Mouse (Mus musculus) CD4-positive helper T cell, adult 2 months (primary cell): ENCODE measurements around the gene Timp2.

Experiments
- DNase-seq: peaks from one replicate; pipeline ENCODE4 v3.0.0-alpha.2; 2012; ENCODE audit warnings: low read depth, missing footprints, low spot score

Timp2 gene

GRCm38 (mm10) chr11:118369657-118370056 is 14.1 kb upstream of the Timp2 start:
- DNase-seq: no peak

GRCm38 (mm10) chr11:118369251-118369650 is 13.7 kb upstream of the Timp2 start:
- no peak for DNase-seq

- DNase-seq: peak; percentile 59
These were observed 12.8 kb upstream of the Timp2 start for GRCm38 (mm10) chr11:118368330-118368729.

GRCm38 (mm10) chr11:118366559-118366958 is 11.0 kb upstream of the Timp2 start:
- no peak for DNase-seq

GRCm38 (mm10) chr11:118366108-118366507 is 10.6 kb upstream of the Timp2 start:
- no peak for DNase-seq

GRCm38 (mm10) chr11:118365171-118365570 is 9.6 kb upstream of the Timp2 start:
- DNase-seq: no peak

GRCm38 (mm10) chr11:118364021-118364420 is 8.5 kb upstream of the Timp2 start:
- no peak for DNase-seq

- DNase-seq: peak; percentile 61
These were observed 7.5 kb upstream of the Timp2 start for GRCm38 (mm10) chr11:118362971-118363518.

GRCm38 (mm10) chr11:118362501-118362900 is 7.0 kb upstream of the Timp2 start:
- no peak for DNase-seq

- DNase-seq: peak; percentile 66
These were observed 5.4 kb upstream of the Timp2 start for GRCm38 (mm10) chr11:118360907-118361341.

- no peak for DNase-seq
These were observed 5.0 kb upstream of the Timp2 start for GRCm38 (mm10) chr11:118360491-118360890.

GRCm38 (mm10) chr11:118355205-118355604 is 335 bp downstream of the Timp2 start:
- DNase-seq: peak; percentile 88

- no peak for DNase-seq
These were observed 826 bp downstream of the Timp2 start for GRCm38 (mm10) chr11:118354636-118355191.

- no peak for DNase-seq
These were observed 6.0 kb downstream of the Timp2 start for GRCm38 (mm10) chr11:118349494-118349893.

GRCm38 (mm10) chr11:118348877-118349276 is 6.7 kb downstream of the Timp2 start:
- peak; percentile 77 for DNase-seq

- peak; percentile 51 for DNase-seq
These were observed 7.1 kb downstream of the Timp2 start for GRCm38 (mm10) chr11:118348419-118348818.

GRCm38 (mm10) chr11:118347911-118348310 is 7.6 kb downstream of the Timp2 start:
- no peak for DNase-seq

GRCm38 (mm10) chr11:118347391-118347790 is 8.1 kb downstream of the Timp2 start:
- no peak for DNase-seq

GRCm38 (mm10) chr11:118346395-118347096 is 9.0 kb downstream of the Timp2 start:
- no peak for DNase-seq

GRCm38 (mm10) chr11:118345693-118346092 is 9.8 kb downstream of the Timp2 start:
- no peak for DNase-seq

- DNase-seq: peak; percentile 58
These were observed 11.9 kb downstream of the Timp2 start for GRCm38 (mm10) chr11:118343629-118344028.

- DNase-seq: peak; percentile 85
These were observed 13.0 kb downstream of the Timp2 start, which contains the start of gene Cep295nl for GRCm38 (mm10) chr11:118342400-118342981. Gene Cep295nl (minus strand): TSS chr11:118342500.
